Mouse (Mus musculus) frontal cortex, adult 2 months (tissue): ENCODE results near the gene Srp9. TPM values are rescaled to one million over a fixed set of nuclear protein-coding genes. Genes with fewer than 3 reads are reported as not detected.

Source experiments
- DNase-seq, 2 experiments: peaks; one replicate each; pipeline ENCODE4 v3.0.0; 2022; ENCODE audit warnings: low spot score in 1 of 2; ENCODE audit errors: extremely low spot score in 1 of 2
- polyA plus RNA-seq: library from polyadenylated mRNA; depleted of rRNA; stranded (reverse); fragments of >200 nt; gene quantifications from 2 replicates; pipeline ENCODE4 v1.2.3, GENCODE M21; 2012; rRNA removed

The Srp9 gene
- polyA plus RNA-seq: 116 and 120 TPM in 2 replicates

GRCm38 (mm10) chr1:182124506-182124905, at the start of gene Srp9:
Gene Srp9 (plus strand): TSS chr1:182124737.
- DNase-seq: peak; percentile 92 to 98

DNA sequence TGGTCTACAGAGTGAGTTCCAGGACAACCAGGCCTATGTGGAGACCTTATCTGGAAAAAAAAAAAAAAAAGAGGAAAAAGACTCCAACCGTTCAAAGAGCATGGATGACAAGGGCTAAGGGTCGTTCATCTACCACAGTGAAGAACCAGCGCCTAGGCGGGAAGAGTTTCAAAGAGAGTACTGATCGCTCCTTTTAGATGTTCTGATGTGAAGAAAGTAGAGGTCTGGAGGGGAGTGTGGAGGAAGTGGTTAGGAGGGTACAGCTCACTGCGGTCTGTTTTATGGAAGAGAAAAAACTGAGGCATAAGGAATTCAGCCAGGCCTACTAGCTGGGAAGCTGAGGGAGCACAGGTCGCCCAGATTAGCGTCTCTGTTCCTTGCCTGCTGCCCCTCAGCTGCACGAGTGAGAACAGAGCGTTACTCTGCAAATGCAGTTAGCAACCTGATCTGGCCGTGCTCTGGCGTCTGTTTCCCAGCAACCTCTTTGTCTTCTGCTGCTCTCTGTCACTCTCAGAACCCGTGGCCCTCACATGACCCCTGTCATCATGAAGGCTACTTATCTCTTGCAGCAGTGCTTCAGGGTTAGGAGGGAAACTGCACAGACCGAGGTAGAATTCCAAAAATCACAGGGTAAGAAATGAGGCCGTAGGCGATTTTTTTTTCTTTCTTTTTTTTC, 42.7 kb upstream of the Srp9 start:
- DNase-seq: no peak

GRCm38 (mm10) chr1:182083459-182083858, 41.1 kb upstream of the Srp9 start:
- no peak for DNase-seq

DNA sequence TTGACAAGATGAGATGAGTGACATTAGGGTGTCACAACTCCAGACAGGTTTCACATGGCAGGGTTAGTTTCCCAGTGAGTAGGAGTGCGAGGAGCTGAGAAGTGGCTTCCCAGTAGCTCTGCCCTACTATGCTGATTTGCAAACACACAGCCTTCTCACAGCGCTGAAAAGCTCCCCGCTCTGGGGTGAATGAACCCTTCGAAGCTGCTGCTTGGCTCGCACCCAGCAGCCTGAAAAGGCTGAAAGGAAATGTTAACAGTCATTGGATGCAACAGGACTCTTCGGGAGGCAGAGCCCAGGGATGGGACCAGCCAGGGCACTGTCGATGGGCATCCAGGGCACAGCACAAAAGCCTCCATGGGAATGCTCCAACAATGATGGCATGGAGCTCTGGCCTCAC, 37.8 kb upstream of the Srp9 start:
- DNase-seq: peak in 1 of 2 experiments; percentile 63

DNA sequence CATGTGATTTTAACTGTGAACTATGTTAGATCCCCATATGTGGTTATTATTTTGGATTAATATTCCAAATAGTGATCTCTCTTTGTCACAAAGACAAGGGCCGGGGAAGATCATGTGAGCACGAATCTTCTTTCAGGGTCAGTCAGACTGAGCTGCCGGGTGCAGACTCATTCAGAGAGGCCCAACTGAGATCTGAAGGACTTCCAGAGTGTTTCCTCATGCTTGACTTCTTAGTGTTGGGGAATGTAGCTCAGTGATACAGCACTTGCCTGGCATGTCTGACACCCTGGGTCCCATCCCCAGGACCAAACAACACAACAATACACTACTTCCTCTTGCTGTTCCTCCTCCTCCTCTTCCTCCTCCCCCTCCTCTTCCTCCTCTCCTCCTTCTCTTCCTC, 37.2 kb upstream of the Srp9 start:
- no peak for DNase-seq

DNA sequence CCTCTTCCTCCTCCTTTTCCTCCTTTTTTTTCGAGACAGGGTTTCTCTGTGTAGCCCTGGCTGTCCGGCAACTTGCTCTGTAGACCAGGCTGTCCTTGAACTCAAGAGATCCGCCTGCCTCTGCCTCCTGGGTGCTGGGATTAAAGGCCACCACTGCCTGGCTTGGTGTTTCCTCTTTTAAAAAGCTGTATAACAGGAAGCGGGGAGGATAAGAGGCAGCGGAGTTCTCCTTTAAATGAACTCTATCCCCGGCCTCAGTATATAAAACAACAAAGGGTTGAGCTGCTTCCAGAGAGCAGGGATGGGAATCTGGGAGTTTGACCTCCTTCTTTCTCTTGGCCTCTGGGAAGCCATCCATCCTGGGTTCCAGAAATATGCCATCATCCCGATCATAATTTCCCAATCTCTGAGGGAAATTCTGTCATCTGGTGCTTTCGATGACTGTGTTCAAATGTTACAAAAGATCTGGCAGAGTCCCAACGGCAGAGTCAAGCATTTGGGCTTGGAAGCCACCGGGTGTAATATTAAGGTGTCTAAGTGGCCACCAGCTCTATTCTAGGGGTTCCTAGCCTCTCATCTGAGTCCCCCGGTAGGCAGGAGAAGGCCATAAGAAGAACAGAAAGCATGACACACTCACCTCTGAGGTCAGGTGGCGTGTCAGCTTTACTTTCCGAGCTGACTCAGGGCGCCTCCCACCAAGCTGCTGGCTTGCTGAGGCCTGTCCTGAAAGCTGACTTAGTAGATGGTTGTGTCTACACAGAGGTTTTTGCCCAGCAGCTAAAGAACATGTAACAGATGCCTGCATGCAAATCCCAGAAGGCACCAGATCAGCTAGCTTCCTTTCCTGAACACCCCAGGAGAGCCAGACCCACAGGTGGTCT, 36.5 kb upstream of the Srp9 start:
- DNase-seq: no peak

- DNase-seq: peak in 1 of 2 experiments; percentile 19
Observed at GRCm38 (mm10) chr1:182088844-182089418, 35.6 kb upstream of the Srp9 start.

- DNase-seq: no peak
Observed at GRCm38 (mm10) chr1:182089600-182090297, 34.8 kb upstream of the Srp9 start.

GRCm38 (mm10) chr1:182090298-182090677, 34.2 kb upstream of the Srp9 start:
- no peak for DNase-seq

DNA sequence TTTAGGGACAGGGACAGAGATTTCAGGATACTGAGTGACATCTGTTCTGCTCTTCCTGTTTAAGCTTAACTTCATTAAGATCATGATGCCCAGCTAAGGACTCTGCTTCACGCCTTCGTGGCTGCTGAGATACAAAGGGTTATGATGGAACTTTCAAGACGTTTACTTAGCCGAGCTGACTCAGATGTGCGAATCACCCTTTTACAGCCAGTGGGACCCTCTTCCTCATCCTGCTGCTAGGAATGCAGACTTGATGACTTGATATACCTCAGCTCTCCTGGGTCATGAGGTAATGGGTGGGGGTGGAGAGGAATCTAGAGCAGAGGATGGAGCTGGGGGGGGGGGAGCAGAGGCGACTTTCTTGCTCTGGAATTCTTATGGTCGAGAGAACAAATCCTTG, 33.3 kb upstream of the Srp9 start:
- DNase-seq: no peak

GRCm38 (mm10) chr1:182091746-182092412, 32.7 kb upstream of the Srp9 start:
- DNase-seq: no peak

- no peak for DNase-seq
Observed at GRCm38 (mm10) chr1:182092413-182092800, 32.1 kb upstream of the Srp9 start.

GRCm38 (mm10) chr1:182093407-182093806, 31.1 kb upstream of the Srp9 start:
- no peak for DNase-seq

GRCm38 (mm10) chr1:182094473-182095136, 29.9 kb upstream of the Srp9 start:
- no peak for DNase-seq

DNA sequence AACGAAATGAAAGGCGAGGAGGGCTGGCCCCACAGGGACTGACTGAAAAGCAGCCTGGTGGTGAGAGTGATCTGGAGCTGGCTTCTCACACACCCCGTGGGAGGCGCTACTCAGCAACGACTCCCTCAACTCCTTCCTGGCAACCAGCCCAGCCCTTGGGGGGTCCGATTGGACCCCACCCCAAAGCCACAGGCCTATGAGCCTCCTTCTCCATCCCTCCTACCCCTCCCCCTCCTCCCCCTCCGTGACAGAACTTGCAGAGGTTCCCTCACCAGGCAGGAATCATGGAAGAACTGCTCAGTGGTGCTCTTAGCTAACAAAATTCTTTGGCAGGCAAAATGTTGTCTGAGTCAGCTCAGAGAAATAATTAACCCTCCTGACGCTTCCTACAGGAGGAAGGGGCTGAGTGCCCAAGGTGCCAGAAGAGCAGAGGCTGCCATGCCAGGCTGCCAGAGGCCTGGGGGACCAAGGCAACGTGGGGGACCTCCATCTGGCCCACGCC, 29.2 kb upstream of the Srp9 start:
- DNase-seq: peak in 1 of 2 experiments; percentile 39

GRCm38 (mm10) chr1:182096707-182097106, 27.8 kb upstream of the Srp9 start:
- DNase-seq: no peak

GRCm38 (mm10) chr1:182099062-182099461, 25.5 kb upstream of the Srp9 start:
- no peak for DNase-seq

GRCm38 (mm10) chr1:182100403-182100802, 24.1 kb upstream of the Srp9 start:
- DNase-seq: no peak

DNA sequence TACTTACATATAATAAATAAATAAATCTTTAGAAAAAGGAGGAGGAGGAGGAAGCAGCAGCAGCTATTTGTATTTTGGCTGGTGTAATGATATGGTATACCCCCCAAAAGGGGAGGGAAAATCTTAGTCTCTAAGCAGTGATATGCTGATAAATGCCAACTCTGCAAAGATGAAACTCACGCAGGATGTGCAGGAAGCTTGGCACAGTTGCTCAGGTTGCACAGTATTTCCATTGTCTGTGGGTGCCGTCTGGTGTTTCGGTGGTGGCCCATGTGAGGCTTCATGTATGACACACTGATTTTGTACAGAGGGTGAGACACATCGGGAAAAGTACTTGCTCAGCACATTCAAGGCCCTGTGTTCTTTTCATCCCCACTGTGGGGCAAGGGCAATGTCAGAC, 23.1 kb upstream of the Srp9 start:
- no peak for DNase-seq

- DNase-seq: no peak
Observed at GRCm38 (mm10) chr1:182102706-182103105, 21.8 kb upstream of the Srp9 start.
